In the genomic region with DNA sequence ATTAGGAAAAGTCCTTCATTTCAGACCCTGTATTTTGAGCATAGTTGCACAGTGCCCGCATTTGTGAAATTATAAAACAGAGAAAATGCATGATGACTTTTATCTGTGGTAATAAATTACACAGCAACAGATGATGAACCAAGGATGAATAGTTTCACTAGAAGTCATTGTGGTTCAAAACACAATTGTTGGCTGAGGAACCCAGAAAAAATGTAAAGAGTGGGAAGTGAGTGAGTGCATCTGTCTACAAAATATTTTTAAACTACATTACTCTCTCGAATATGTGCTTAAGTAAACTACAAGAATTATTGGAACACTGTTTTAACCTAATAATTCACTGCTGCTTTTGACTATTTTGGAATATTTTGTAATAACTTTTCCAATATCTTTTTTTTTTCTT, we compare ENCODE assay signal across 25 mouse cellular contexts.
"Had no signal": no experiment of that assay in that cellular context is flagged by ENCODE, and none has a peak within 500 bp of the region (broad histone marks: within the 10 kb centered on the region; RNA-seq: fewer than 3 reads in every experiment).

No protein-coding gene starts in this region.

- ATAC-seq: forebrain, embryonic 16.5 days; hindbrain, embryonic 16.5 days; inflammation-experienced regulatory T-cells, adult 6 months; intestine, embryonic 15.5 days; intestine, postnatal 0 days had no signal

- H3K9me3 ChIP-seq: heart, embryonic 10.5 days; heart, embryonic 12.5 days; hindbrain, embryonic 10.5 days; hindbrain, embryonic 12.5 days; intestine, embryonic 15.5 days; limb, embryonic 10.5 days; limb, embryonic 12.5 days had no signal

- H3K36me3 ChIP-seq: heart, embryonic 10.5 days; heart, embryonic 12.5 days; hindbrain, embryonic 10.5 days; hindbrain, embryonic 12.5 days; intestine, embryonic 15.5 days; limb, embryonic 10.5 days; limb, embryonic 12.5 days had no signal

- H3K9ac ChIP-seq: heart, embryonic 12.5 days; hindbrain, embryonic 12.5 days; hindbrain, embryonic 14.5 days; intestine, embryonic 15.5 days; limb, embryonic 12.5 days had no signal

- H3K27me3 ChIP-seq: heart, embryonic 12.5 days; hindbrain, embryonic 12.5 days; intestine, embryonic 15.5 days; limb, embryonic 12.5 days had no signal

- H3K4me2 ChIP-seq: heart, embryonic 12.5 days; hindbrain, embryonic 12.5 days; hindbrain, embryonic 14.5 days; intestine, embryonic 15.5 days; limb, embryonic 12.5 days had no signal

- H3K27ac ChIP-seq: gastrocnemius, adult 2 months; heart, embryonic 10.5 days; hindbrain, embryonic 10.5 days; hindbrain, embryonic 12.5 days; hindbrain, embryonic 14.5 days; intestine, embryonic 15.5 days; layer of hippocampus, adult 2 months; limb, embryonic 10.5 days; limb, embryonic 12.5 days had no signal

- H3K4me1 ChIP-seq: heart, embryonic 10.5 days; heart, embryonic 12.5 days; hindbrain, embryonic 10.5 days; hindbrain, embryonic 12.5 days; intestine, embryonic 15.5 days; limb, embryonic 10.5 days; limb, embryonic 12.5 days had no signal

- H3K4me3 ChIP-seq: gastrocnemius, adult 2 months; heart, embryonic 10.5 days; heart, embryonic 12.5 days; hindbrain, embryonic 10.5 days; hindbrain, embryonic 12.5 days; intestine, embryonic 15.5 days; layer of hippocampus, adult 2 months; limb, embryonic 10.5 days; limb, embryonic 12.5 days had no signal

- DNase-seq: gastrocnemius, adult 2 months; gastrocnemius, postnatal 10 days; gastrocnemius, postnatal 25 days; heart, adult 18-20 months; heart, postnatal 10 days; heart, postnatal 4 days; kidney, adult 18-20 months; kidney, adult 8-10 months; kidney, postnatal 10 days; kidney, postnatal 25 days; kidney, postnatal 4 days; liver had no signal
